Mouse (Mus musculus) cerebellum, adult 2 months (tissue): ENCODE measurements at regions not wholly inside any gene's neighbourhood (a gene's known extent, or its start where the extent isn't known, plus 50 kb on each side); places are given as distances from the start of the nearest gene placed in this dataset.

ENCODE experiments used
- CTCF ChIP-seq: fragments of 200-500 bp; IDR thresholded peaks from 2 replicates; pipeline ENCODE4 v1.5.1; 2011; ENCODE audit warnings: low read depth, mild to moderate bottlenecking, control low read depth, low read length, moderate library complexity, borderline replicate concordance; ENCODE audit not compliant: insufficient read depth
- POLR2A ChIP-seq: fragments of 200-500 bp; IDR thresholded peaks from 2 replicates; pipeline ENCODE4 v1.6.1; 2011; ENCODE audit warnings: low read length, control low read depth, borderline replicate concordance; ENCODE audit not compliant: insufficient read depth

DNA sequence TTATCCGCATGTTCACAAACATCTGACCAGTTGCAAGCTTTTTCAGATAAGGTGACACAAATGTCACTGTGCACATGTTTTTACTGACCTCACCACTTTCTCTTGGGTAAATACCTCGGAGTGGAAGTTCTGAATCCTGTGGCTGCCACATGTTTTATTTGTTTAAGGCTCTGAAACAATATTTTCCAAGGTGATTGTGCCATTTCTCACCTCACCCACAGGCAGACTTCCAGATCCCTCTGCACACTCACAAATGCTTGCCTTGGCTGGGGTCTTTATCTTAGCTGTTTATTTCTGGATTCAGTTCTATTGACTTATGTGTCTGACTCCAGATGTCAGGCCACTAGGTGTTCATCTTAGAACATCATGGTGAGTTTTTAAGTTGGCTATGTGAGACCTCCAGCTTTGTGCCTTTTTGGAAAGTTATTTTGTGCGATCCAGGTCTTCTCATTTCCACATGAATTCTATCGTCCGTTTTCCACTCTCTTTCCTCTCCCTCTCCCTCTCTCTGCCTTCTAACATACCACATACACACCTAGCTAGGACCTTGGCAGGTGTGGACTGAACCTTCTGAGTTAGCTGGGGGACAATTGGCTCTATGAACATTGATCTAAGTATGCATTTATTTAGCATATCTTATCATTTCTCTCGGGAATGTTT lies 133.6 kb downstream of the Dll1 start:
- TF ChIP-seq POLR2A (no peak), CTCF (no peak)
